Mouse (Mus musculus): Measurements from ENCODE around the gene Eif4a3. TPM values are rescaled to one million over a fixed set of nuclear protein-coding genes. Genes with fewer than 3 reads are reported as not detected.

Gene Eif4a3
- 88.4 and 94.2 TPM in 2 replicates for polyA plus RNA-seq (2012; rRNA removed)

- no peaks in the 10 kb centered on the region for H3K27me3 ChIP-seq (replicated peaks; ENCODE audit: control insufficient read depth, insufficient read depth, low read length)
- TF ChIP-seq CTCF (conservative IDR thresholded peaks at IDR 0.05; ENCODE audit: insufficient read depth, insufficient read length, low read depth, low read length) = no peak
- TF ChIP-seq POLR2A (IDR thresholded peaks at IDR 0.05; ENCODE audit: low read depth, low read length) = no peak
- DNase-seq = peak; percentile 96
- peaks cover 4% of the 10 kb centered on the region; the same call in 1 of the 2 replicates for H3K4me1 ChIP-seq (ENCODE audit: control insufficient read depth, insufficient read depth, low read length)
- WGBS = under 1% methylated on average over 89 of the region's 89 CpGs
- H3K36me3 ChIP-seq (ENCODE audit: control insufficient read depth, insufficient read depth, low read length) = no peaks in the 10 kb centered on the region; the same call in 1 of the 2 replicates
- H3K27ac ChIP-seq (ENCODE audit: insufficient read depth, low read depth, low read length) = peak within 1 kb of the TSS; percentile 84
- H3K4me3 ChIP-seq (ENCODE audit: insufficient read depth, low read depth, low read length) = peak within 1 kb of the TSS; percentile 98
Measured at GRCm38 (mm10) chr11:119299391-119300245, at the start of gene Eif4a3. Gene Eif4a3 (minus strand): TSS chr11:119300089.

- Histone ChIP-seq H3K27me3 (replicated peaks; ENCODE audit: control insufficient read depth, insufficient read depth, low read length) (no peaks in the 10 kb centered on the region), H3K36me3 (ENCODE audit: control insufficient read depth, insufficient read depth, low read length) (no peaks in the 10 kb centered on the region), H3K27ac (ENCODE audit: insufficient read depth, low read depth, low read length) (no peak overlapping the region), H3K4me1 (ENCODE audit: control insufficient read depth, insufficient read depth, low read length) (no peaks in the 10 kb centered on the region), H3K4me3 (ENCODE audit: insufficient read depth, low read depth, low read length) (no peak overlapping the region)
- TF ChIP-seq POLR2A (IDR thresholded peaks at IDR 0.05; ENCODE audit: low read depth, low read length) = no peak
- no peak for DNase-seq
- 88% methylated on average over 4 of the region's 4 CpGs for WGBS
Measured at GRCm38 (mm10) chr11:119347125-119347524, 47.2 kb upstream of the Eif4a3 start.

- TF ChIP-seq CTCF (conservative IDR thresholded peaks at IDR 0.05; ENCODE audit: insufficient read depth, insufficient read length, low read depth, low read length) (no peak), POLR2A (IDR thresholded peaks at IDR 0.05; ENCODE audit: low read depth, low read length) (no peak)
- Histone ChIP-seq H3K4me1 (ENCODE audit: control insufficient read depth, insufficient read depth, low read length) (no peaks in the 10 kb centered on the region), H3K36me3 (ENCODE audit: control insufficient read depth, insufficient read depth, low read length) (no peaks in the 10 kb centered on the region), H3K27ac (ENCODE audit: insufficient read depth, low read depth, low read length) (no peak overlapping the region), H3K4me3 (ENCODE audit: insufficient read depth, low read depth, low read length) (no peak overlapping the region), H3K27me3 (replicated peaks; ENCODE audit: control insufficient read depth, insufficient read depth, low read length) (no peaks in the 10 kb centered on the region)
- DNase-seq = no peak
- 59% methylated on average over 6 of the region's 6 CpGs for WGBS
Measured at GRCm38 (mm10) chr11:119344865-119345264, 45.0 kb upstream of the Eif4a3 start.

GRCm38 (mm10) chr11:119344178-119344577, 44.3 kb upstream of the Eif4a3 start:
- no peak for DNase-seq
- no peaks in the 10 kb centered on the region for H3K4me1 ChIP-seq (ENCODE audit: control insufficient read depth, insufficient read depth, low read length)
- H3K27me3 ChIP-seq (replicated peaks; ENCODE audit: control insufficient read depth, insufficient read depth, low read length) = no peaks in the 10 kb centered on the region
- no peak overlapping the region for H3K4me3 ChIP-seq (ENCODE audit: insufficient read depth, low read depth, low read length)
- H3K36me3 ChIP-seq (ENCODE audit: control insufficient read depth, insufficient read depth, low read length) = no peaks in the 10 kb centered on the region
- no peak overlapping the region for H3K27ac ChIP-seq (ENCODE audit: insufficient read depth, low read depth, low read length)
- TF ChIP-seq POLR2A (IDR thresholded peaks at IDR 0.05; ENCODE audit: low read depth, low read length) (no peak), CTCF (conservative IDR thresholded peaks at IDR 0.05; ENCODE audit: insufficient read depth, insufficient read length, low read depth, low read length) (no peak)
- 79% methylated on average over 8 of the region's 8 CpGs for WGBS

GRCm38 (mm10) chr11:119339637-119340036, 39.7 kb upstream of the Eif4a3 start:
- Histone ChIP-seq H3K27ac (ENCODE audit: insufficient read depth, low read depth, low read length) (no peak overlapping the region), H3K4me1 (ENCODE audit: control insufficient read depth, insufficient read depth, low read length) (no peaks in the 10 kb centered on the region), H3K36me3 (ENCODE audit: control insufficient read depth, insufficient read depth, low read length) (no peaks in the 10 kb centered on the region), H3K4me3 (ENCODE audit: insufficient read depth, low read depth, low read length) (no peak overlapping the region), H3K27me3 (replicated peaks; ENCODE audit: control insufficient read depth, insufficient read depth, low read length) (no peaks in the 10 kb centered on the region)
- 5% methylated on average over 5 of the region's 5 CpGs for WGBS
- DNase-seq = peak; percentile 77
- TF ChIP-seq POLR2A (IDR thresholded peaks at IDR 0.05; ENCODE audit: low read depth, low read length) (no peak), CTCF (conservative IDR thresholded peaks at IDR 0.05; ENCODE audit: insufficient read depth, insufficient read length, low read depth, low read length) (peak; percentile 63)

- DNase-seq = no peak
- H3K27me3 ChIP-seq (replicated peaks; ENCODE audit: control insufficient read depth, insufficient read depth, low read length) = no peaks in the 10 kb centered on the region
- no peaks in the 10 kb centered on the region for H3K36me3 ChIP-seq (ENCODE audit: control insufficient read depth, insufficient read depth, low read length)
- H3K4me3 ChIP-seq (ENCODE audit: insufficient read depth, low read depth, low read length) = no peak overlapping the region
- no peaks in the 10 kb centered on the region for H3K4me1 ChIP-seq (ENCODE audit: control insufficient read depth, insufficient read depth, low read length)
- TF ChIP-seq POLR2A (IDR thresholded peaks at IDR 0.05; ENCODE audit: low read depth, low read length) (no peak), CTCF (conservative IDR thresholded peaks at IDR 0.05; ENCODE audit: insufficient read depth, insufficient read length, low read depth, low read length) (no peak)
- WGBS = 48% methylated on average over 5 of the region's 5 CpGs
- H3K27ac ChIP-seq (ENCODE audit: insufficient read depth, low read depth, low read length) = no peak overlapping the region
Measured at GRCm38 (mm10) chr11:119339179-119339578, 39.3 kb upstream of the Eif4a3 start.

GRCm38 (mm10) chr11:119338271-119339059, 38.6 kb upstream of the Eif4a3 start:
- H3K4me1 ChIP-seq (ENCODE audit: control insufficient read depth, insufficient read depth, low read length) = no peaks in the 10 kb centered on the region
- no peak overlapping the region for H3K27ac ChIP-seq (ENCODE audit: insufficient read depth, low read depth, low read length)
- H3K27me3 ChIP-seq (replicated peaks; ENCODE audit: control insufficient read depth, insufficient read depth, low read length) = no peaks in the 10 kb centered on the region
- 79% methylated on average over 10 of the region's 10 CpGs for WGBS
- no peak for DNase-seq
- H3K4me3 ChIP-seq (ENCODE audit: insufficient read depth, low read depth, low read length) = no peak overlapping the region
- H3K36me3 ChIP-seq (ENCODE audit: control insufficient read depth, insufficient read depth, low read length) = no peaks in the 10 kb centered on the region
- no peak for TF ChIP-seq POLR2A (IDR thresholded peaks at IDR 0.05; ENCODE audit: low read depth, low read length)
- no peak for TF ChIP-seq CTCF (conservative IDR thresholded peaks at IDR 0.05; ENCODE audit: insufficient read depth, insufficient read length, low read depth, low read length)

Data from kidney, adult 2 months (tissue).